Mouse (Mus musculus): ENCODE results near the gene Slc25a40. TPM values are rescaled to one million over a fixed set of nuclear protein-coding genes. Genes with fewer than 3 reads are reported as not detected.
A peak's percentile ranks its signal among the peaks of the same experiment; 100 is the strongest.

The Slc25a40 gene
- 10 to 100 TPM; 12.3 to 13.0 TPM for total RNA-seq (2021)
- long read RNA-seq, experiment 1, partial matches to known transcripts = 0 of 9 reads
- long read RNA-seq, experiment 1, other reads (novel, unspliced or antisense) = 4 of 9 reads
- long read RNA-seq, experiment 2, transcript Slc25a40-201 (12 exons, 2,784 nt) = major isoform, 6 of 19 reads
- long read RNA-seq, experiment 2, partial matches to known transcripts = 1 of 19 reads
- long read RNA-seq, experiment 2, other reads (novel, unspliced or antisense) = 8 of 19 reads

- DNase-seq (ENCODE audit: low spot score in 2 of 2) = peak; percentile 84 to 90
Observed at GRCm38 (mm10) chr5:8422157-8422931, at the start of gene Slc25a40, which contains the start of gene Dbf4. TSS of gene Slc25a40 (plus strand) at chr5:8422850. TSS of gene Dbf4 (minus strand) at chr5:8422716.

GRCm38 (mm10) chr5:8373415-8373814, 49.2 kb upstream of the Slc25a40 start:
- no peak for DNase-seq (ENCODE audit: low spot score in 2 of 2)

GRCm38 (mm10) chr5:8374297-8374906, 48.2 kb upstream of the Slc25a40 start:
- DNase-seq (ENCODE audit: low spot score in 2 of 2) = no peak

GRCm38 (mm10) chr5:8393891-8394583, 28.6 kb upstream of the Slc25a40 start:
- DNase-seq (ENCODE audit: low spot score in 2 of 2) = no peak

GRCm38 (mm10) chr5:8397587-8398249, 24.9 kb upstream of the Slc25a40 start:
- DNase-seq (ENCODE audit: low spot score in 2 of 2) = no peak

GRCm38 (mm10) chr5:8408746-8409145, 13.9 kb upstream of the Slc25a40 start:
- DNase-seq (ENCODE audit: low spot score in 2 of 2) = no peak

- no peak for DNase-seq (ENCODE audit: low spot score in 2 of 2)
Observed at GRCm38 (mm10) chr5:8416683-8417413, 5.8 kb upstream of the Slc25a40 start.

GRCm38 (mm10) chr5:8417443-8417842, 5.2 kb upstream of the Slc25a40 start:
- no peak for DNase-seq (ENCODE audit: low spot score in 2 of 2)

GRCm38 (mm10) chr5:8421424-8421823, 1.2 kb upstream of the Slc25a40 start:
- DNase-seq (ENCODE audit: low spot score in 2 of 2) = no peak

- DNase-seq (ENCODE audit: low spot score in 2 of 2) = peak in 1 of 2 experiments; percentile 13
Observed at GRCm38 (mm10) chr5:8422932-8423928, 580 bp downstream of the Slc25a40 start.

GRCm38 (mm10) chr5:8424116-8424515, 1.5 kb downstream of the Slc25a40 start:
- DNase-seq (ENCODE audit: low spot score in 2 of 2) = no peak

GRCm38 (mm10) chr5:8425899-8426298, 3.2 kb downstream of the Slc25a40 start:
- no peak for DNase-seq (ENCODE audit: low spot score in 2 of 2)

GRCm38 (mm10) chr5:8437481-8438156, 15.0 kb downstream of the Slc25a40 start:
- no peak for DNase-seq (ENCODE audit: low spot score in 2 of 2)

GRCm38 (mm10) chr5:8439095-8439494, 16.4 kb downstream of the Slc25a40 start:
- no peak for DNase-seq (ENCODE audit: low spot score in 2 of 2)

- DNase-seq (ENCODE audit: low spot score in 2 of 2) = no peak
Observed at GRCm38 (mm10) chr5:8455565-8455964, 32.9 kb downstream of the Slc25a40 start.

- DNase-seq (ENCODE audit: low spot score in 2 of 2) = no peak
Observed at GRCm38 (mm10) chr5:8456561-8456960, 33.9 kb downstream of the Slc25a40 start.

GRCm38 (mm10) chr5:8487989-8488700, 65.5 kb downstream of the Slc25a40 start:
- no peak for DNase-seq (ENCODE audit: low spot score in 2 of 2)
